Mouse (Mus musculus): ENCODE measurements at regions not wholly inside any gene's neighbourhood (a gene's known extent, or its start where the extent isn't known, plus 50 kb on each side); places are given as distances from the start of the nearest gene placed in this dataset.

DNA sequence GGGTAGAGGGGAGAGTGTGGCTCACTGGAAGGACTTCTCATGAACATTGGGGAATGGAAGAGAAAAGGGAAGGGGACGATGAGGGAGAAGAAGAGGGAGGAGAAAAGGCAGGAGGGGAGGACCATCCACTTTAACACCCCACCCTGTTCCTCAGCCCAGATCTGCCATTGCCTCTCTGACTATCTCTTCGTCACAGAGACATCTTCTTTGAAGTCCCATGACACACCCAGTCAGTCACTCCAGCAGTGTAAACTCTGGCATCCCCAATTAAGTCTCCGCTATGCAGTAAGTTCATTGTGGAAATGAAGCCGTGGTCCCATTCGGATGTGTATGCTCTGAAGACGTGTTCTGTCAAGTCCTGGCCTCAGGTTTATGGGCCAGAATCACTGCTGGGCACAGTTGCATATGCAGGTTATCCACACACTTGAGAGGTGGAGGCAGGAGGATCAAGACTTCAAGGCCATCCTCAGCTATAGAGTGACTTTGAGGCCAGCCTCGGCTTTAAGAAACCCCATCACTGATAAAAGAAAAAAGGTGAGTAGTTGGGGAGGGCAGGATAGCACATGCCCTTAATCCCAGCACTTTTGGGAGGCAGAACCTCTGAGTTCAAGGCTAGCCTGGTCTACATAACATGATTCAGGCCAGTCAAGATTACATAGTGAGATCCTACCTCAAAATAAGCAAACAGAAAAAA, 141.0 kb upstream of the Med13l start:
- intact Hi-C loops (cut with DNase I), result loop anchor here (5.0 kb wide), 1 partner anchor 87 kb away; no protein-coding TSS in a partner anchor
- no peak for DNase-seq

DNA sequence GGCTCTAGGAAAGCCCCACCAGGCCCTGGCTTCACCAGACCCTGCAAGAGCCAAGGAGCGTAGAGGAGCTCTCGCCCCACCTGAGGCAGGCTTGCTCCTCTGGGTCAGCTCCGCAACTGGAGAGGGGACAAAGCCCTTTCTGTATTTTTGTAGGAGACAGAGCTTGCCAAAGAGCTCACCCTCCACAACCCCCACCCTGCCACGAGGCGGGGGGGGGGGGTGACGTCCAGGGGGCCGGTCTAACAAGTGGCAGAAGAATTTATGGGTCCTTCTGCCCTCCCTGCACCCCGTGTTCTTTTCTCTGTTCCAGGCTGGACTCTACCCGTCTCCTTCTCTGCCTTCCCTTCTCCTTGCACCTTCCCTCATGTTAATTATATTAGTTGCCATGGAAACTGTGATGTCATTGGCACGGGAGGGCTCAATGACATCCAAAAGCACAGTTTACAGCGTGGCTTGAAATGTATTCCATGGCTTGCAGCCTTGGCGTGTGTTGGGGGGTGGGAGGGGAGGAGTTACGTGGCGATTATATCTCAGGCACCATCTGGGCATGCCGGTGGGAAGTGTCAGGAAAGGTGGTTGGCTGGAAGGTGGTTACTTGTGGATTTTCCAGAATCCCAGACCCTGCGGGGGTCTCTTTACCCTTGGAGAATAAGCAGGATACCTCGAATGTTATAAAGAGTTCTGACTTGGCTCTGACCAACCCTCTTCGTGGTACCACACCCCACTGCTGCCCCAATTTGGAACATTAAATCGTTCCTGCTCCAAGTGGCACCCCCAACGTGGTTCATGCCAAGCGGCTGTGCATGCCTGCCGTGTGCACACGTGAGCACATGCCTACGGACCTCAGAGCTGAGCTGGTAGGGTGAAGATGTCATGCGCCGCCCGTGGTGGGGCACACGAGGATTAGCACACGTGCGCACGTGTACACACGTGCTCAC, 138.3 kb upstream of the Med13l start:
- DNase-seq, result no peak
- intact Hi-C loops (cut with DNase I), result loop anchor here (5.0 kb wide), 1 partner anchor 90 kb away; no protein-coding TSS in a partner anchor

DNA sequence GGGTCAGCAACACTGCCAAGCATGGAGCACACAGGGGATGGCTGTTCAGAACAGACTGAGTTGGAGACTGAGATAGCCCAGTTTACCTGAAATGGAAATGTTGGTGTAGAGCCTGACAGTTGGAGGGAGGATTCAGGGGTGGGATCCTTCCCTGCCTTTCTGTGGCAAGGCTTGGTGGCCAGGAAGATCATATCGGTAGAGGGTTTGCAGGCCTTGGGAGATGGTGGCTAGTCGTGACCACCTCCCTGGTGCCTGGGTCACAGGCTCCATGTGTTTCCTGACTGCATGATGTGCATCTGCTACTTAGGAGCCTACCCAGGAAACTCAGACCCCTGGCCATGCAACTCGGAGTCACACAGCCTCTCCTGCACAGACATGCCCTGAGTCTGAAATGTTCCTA, 136.3 kb upstream of the Med13l start:
- intact Hi-C loops (cut with DNase I), result loop anchor here (5.0 kb wide), 1 partner anchor 92 kb away; no protein-coding TSS in a partner anchor
- no peak for DNase-seq

- peak; percentile 76 to 78 for DNase-seq
- intact Hi-C loops (cut with DNase I), result loop anchor here (5.0 kb wide), 1 partner anchor 93 kb away; no protein-coding TSS in a partner anchor
These were observed 135.5 kb upstream of the Med13l start for GRCm38 (mm10) chr5:118424764-118425568.

DNA sequence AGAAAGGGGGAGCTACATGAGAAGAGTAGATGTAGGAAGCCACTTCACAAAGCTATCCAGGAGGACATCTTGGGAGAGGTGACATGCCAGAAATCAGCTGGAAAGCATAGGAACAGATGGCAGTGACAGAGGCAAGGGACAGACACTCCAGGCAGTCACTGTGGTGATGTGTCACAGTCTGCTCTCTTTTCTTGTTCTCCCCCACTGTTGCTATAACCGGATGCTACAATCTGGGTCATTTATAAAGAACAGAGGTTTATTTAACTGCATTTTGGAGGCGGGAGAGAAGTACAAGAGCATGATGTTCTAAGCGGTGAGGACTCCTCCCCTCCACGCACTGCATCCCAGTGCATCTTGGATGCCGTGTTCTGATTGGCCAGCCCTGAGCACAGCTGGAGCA, 133.8 kb upstream of the Med13l start:
- DNase-seq, result no peak
- intact Hi-C loops (cut with DNase I), result no loop called here

- intact Hi-C loops (cut with DNase I), result no loop called here
- no peak for DNase-seq
These were observed 132.0 kb upstream of the Med13l start for GRCm38 (mm10) chr5:118428323-118429095.

DNA sequence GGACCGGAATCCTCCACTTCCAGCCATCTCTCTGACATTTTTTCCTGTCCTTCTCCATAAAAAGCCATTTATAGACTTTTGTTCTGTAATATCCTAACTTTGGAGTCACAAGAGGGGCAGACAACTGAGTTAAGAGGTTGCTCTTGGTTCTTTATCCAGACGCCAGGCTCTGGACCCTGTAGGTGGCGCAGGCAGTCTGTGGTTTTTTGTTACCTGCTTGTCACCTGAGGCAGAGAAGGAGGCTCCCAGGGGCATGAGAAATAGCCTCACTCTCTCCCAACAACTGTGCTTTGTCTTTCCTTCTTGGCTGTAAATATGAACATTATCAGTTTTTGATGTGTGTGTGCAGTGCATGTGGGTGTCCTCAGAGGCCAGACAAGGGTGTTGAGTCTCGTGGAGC, 126.9 kb upstream of the Med13l start:
- intact Hi-C loops (cut with DNase I), result no loop called here

GRCm38 (mm10) chr5:118434718-118435555, 125.5 kb upstream of the Med13l start:
- intact Hi-C loops (cut with DNase I), result no loop called here
- DNase-seq, result no peak

More for the DNA sequence above, 126.9 kb upstream of the Med13l start:
- DNase-seq, result no peak

DNA sequence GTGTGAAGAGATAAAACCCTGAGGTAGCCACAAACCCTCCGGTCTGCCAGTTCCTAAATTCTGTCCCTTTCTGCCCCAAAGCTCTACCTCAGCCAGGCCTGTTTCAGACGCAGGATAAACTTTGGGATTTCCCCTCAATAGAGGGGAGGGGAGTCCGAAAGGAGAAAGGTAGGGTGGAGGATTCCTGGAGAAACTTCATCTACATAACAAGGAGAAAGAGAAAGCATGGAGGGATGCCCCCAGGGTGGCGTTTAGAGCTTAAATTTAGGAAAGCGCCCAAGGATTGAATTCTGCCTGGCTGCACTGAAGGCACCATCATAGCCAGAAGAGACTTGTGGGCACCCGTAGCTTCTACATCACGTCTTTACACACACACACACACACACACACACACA, 124.9 kb upstream of the Med13l start:
- intact Hi-C loops (cut with DNase I), result no loop called here
- no peak for DNase-seq

DNA sequence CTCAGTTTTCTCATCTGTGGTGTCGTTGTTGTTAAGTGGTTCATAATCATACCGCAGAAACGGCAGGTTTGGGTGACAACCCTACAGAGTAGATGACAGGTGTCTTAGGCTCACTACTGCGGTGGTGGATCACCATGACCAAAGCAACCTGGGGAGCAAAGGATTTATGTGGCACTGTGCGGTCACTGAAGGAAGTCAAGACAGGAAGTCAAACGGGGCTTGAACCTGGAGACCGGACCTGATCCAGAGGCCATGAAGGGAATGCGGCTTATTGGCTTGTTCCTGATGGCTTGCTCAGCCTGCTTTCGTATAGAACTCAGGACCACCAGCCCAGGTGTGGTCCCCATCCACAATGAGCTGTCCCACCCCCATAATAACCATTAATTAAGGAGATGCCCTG, 124.4 kb upstream of the Med13l start:
- intact Hi-C loops (cut with DNase I), result no loop called here
- no peak for DNase-seq

- DNase-seq, result no peak
- intact Hi-C loops (cut with DNase I), result no loop called here
These were observed 123.8 kb upstream of the Med13l start for GRCm38 (mm10) chr5:118436474-118437306.

- intact Hi-C loops (cut with DNase I), result no loop called here
- no peak for DNase-seq
These were observed 123.2 kb upstream of the Med13l start for GRCm38 (mm10) chr5:118437307-118437610.

- DNase-seq, result peak in 1 of 2 experiments; percentile 44
- intact Hi-C loops (cut with DNase I), result no loop called here
These were observed 122.5 kb upstream of the Med13l start for GRCm38 (mm10) chr5:118438016-118438415.

DNA sequence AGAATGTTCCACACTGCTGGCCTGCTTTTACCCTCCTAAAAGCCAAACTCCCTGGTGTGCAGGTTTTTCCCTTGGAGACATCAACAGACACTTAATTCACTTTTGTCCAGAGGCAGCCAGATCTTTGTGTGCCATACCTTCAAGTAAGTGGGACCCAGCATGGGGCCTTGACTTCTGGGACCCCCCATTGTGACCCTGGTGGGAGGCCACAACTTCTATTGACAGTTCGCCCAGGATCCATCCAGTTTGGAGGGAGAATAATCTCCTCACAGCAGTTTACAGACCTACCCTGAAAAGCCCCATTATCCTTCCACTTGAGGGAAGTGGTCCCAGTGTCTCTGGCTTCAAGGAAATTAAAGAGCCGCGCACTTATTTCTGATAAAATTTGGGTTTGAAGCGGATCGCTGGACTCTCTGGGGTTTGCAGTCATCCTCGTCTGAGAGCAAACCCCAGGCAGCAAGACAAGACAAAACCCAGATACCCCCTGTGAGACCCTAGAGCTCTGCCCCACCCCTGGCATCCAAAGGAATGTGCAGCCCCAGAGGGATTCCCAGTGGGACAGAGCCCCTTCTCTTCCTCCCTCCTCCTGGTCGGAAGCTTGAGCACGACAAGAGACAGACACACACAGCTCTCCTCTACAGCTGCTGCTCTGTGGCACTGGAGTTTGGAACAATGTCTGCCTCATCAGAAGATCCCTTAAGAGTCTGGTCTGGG, 115.8 kb upstream of the Med13l start:
- DNase-seq, result no peak
- intact Hi-C loops (cut with DNase I), result no loop called here

DNA sequence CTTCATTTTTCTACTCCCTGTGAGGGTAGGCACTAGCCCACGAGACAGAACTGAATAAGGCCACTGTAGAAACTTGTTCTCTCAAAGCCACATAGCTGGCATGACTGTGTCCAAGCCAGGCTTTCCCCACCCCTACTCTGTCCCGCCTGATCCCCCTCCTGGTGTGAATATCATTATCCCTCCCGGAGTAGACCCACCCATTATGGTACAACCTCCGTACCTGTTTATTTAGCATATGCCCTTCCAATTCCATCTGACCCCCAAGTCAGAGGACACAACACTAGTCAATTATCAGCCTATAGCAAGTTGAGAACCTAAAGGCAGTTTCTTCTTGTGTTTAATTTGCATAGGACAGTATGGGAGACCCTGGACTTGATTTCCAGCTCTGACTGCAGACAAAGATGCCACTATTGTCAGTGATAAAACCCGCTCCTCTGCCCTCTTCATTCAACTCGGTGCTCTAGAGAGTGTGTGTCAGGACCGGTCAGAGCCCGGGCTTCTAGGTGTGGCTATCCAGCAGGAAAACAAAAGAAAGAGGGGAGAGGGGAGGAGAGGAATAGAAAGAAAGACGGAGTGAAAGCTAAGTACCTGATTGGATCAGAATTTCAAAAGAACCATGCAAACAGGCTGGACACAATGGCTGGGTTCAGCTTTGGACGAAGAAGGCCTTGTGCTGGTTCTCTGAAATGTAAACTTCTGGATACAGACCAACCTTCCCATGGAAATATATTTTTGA, 115.1 kb upstream of the Med13l start:
- intact Hi-C loops (cut with DNase I), result no loop called here
- DNase-seq, result no peak

DNA sequence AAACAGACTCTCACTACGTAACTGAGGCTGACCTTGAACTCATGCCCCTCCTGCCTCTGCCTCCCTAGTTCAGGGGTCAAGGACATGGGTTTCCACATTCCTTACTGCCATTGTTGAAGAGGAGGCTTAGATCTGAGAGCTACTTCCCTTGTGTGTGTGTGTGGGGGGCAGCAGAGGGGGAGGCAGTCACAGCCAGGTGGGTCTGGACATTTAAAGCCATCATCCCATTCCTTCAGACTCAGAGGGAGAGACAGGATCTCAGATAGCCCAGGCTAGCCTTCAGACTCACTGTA, 114.5 kb upstream of the Med13l start:
- intact Hi-C loops (cut with DNase I), result no loop called here
- no peak for DNase-seq

GRCm38 (mm10) chr5:118446878-118447277, 113.6 kb upstream of the Med13l start:
- intact Hi-C loops (cut with DNase I), result no loop called here
- no peak for DNase-seq
